Mouse (Mus musculus): ENCODE results near the gene Dgcr2.

DNA sequence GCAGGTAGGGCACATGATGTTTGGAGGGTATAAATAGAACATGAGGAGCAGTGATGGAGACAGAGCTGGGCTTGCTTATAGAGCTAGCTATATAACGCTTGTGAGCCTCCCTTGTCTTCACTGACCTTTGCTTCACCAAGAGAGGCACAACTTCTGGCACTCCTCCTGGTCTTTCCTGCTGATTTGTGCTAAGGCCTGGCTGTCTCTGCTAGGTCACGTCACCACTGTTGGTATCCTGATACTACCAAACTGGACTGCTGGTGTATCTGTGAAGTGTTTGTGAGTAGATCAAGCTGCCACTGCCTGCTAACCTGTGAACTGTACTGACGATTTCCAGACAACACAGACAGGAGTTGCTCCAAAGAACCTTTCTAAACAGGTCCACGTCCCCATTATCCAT lies 23.2 kb downstream of the Dgcr2 start:
- no peak for TF ChIP-seq CTCF (conservative IDR thresholded peaks at IDR 0.05; ENCODE audit: insufficient read depth, insufficient read length, low read depth, low read length)
- TF ChIP-seq POLR2A (IDR thresholded peaks at IDR 0.05; ENCODE audit: low read depth, low read length), result no peak
